Comparison of ENCODE assay signal across 21 mouse cellular contexts in the genomic region with DNA sequence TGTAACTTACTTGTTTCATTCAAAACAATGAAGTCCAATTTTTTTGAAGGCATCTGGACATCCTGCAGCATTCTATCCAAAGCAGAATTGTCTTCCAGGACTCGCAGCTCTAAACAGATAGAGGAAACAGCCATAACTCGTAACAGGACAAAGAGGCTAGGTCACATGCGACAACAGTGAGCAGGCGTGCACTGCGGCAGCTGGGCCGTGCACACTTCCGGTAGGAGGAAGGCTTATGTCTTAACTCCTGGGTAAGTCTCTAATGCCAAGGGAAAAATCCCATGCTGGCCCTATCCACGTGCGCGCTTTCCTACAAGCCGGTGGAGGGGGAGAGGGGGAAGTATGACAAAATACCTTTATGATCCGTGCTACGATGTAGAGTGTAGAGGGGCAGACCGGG. TPM values are rescaled to one million over a fixed set of nuclear protein-coding genes. Genes with fewer than 3 reads are reported as not detected.
DNase-seq lines count a peak whose midpoint lies in the region; ATAC-seq lines count a peak whose summit lies in the region.
"Had no signal": no experiment of that assay in that cellular context is flagged by ENCODE, and none has a peak within 500 bp of the region (broad histone marks: within the 10 kb centered on the region; RNA-seq: fewer than 3 reads in every experiment).

No protein-coding gene starts in this region.

- 0 out of 2 replicates have a peak, but pooled peaks have one; percentile 2 for ATAC-seq in forebrain, embryonic 16.5 days
- ATAC-seq in forebrain, embryonic 11.5 days (replicated peaks; ENCODE audit: low FRiP score): no peak
- peak; percentile 37; the same call in 1 of the 2 replicates for ATAC-seq in megakaryocyte-erythroid progenitor cell, adult 5-6 weeks (replicated peaks; ENCODE audit: low FRiP score, low TSS enrichment, poor library complexity, severe bottlenecking)
- no peak for ATAC-seq in activated CD4-positive, CD25-positive, alpha-beta regulatory T cell, adult 4 months
- ATAC-seq: hindbrain, postnatal 0 days had no signal

- H3K4me1 ChIP-seq in forebrain, embryonic 16.5 days (replicated peaks; ENCODE audit: control insufficient read depth, insufficient read depth, low read length): peaks cover 15% of the 10 kb centered on the region
- peaks cover 4% of the 10 kb centered on the region; the same call in 1 of the 2 replicates for H3K4me1 ChIP-seq in forebrain, embryonic 11.5 days (replicated peaks; ENCODE audit: control insufficient read depth, insufficient read depth, low read length)
- H3K4me1 ChIP-seq: embryonic facial prominence, embryonic 12.5 days; heart, embryonic 10.5 days had no signal

- 79% methylated on average over 14 of the region's 14 CpGs for WGBS in forebrain, embryonic 16.5 days
- 87% methylated on average over 14 of the region's 14 CpGs for WGBS in forebrain, embryonic 11.5 days

- no peak overlapping the region for H3K4me3 ChIP-seq in forebrain, embryonic 16.5 days (replicated peaks; ENCODE audit: low read length)
- H3K4me3 ChIP-seq in forebrain, embryonic 11.5 days (ENCODE audit: low read depth, low read length): no peak overlapping the region
- H3K4me3 ChIP-seq: embryonic facial prominence, embryonic 12.5 days; gastrocnemius, adult 2 months; heart, embryonic 10.5 days; hindbrain, embryonic 13.5 days had no signal

- DNase-seq in forebrain, embryonic 11.5 days (ENCODE audit: low spot score): no peak
- DNase-seq in retina, postnatal 1 day: peak; percentile 16
- no peak for DNase-seq in retina, embryonic 14.5 days (ENCODE audit: low spot score)
- DNase-seq in ZHBTc4 (ENCODE audit: low read depth, low spot score): peak; percentile 21
- DNase-seq: adrenal gland, postnatal 14 days; cerebellum, adult 11-12 months; cerebellum, adult 9-10 months; cerebellum, postnatal 25 days; forebrain, postnatal 0 days; gastrocnemius, adult 2 months; gastrocnemius, postnatal 25 days; heart, adult 18-20 months; heart, postnatal 10 days had no signal

- H3K27me3 ChIP-seq in forebrain, embryonic 16.5 days (replicated peaks; ENCODE audit: control insufficient read depth, insufficient read depth, low read length): no peaks in the 10 kb centered on the region
- H3K27me3 ChIP-seq in forebrain, embryonic 11.5 days (ENCODE audit: control insufficient read depth, insufficient read depth, low read length): no peaks in the 10 kb centered on the region
- H3K27me3 ChIP-seq: CH12.LX; embryonic facial prominence, embryonic 12.5 days; hindbrain, embryonic 13.5 days had no signal

- H3K9ac ChIP-seq in forebrain, embryonic 16.5 days (replicated peaks; ENCODE audit: low read depth, low read length): no peak overlapping the region
- H3K9ac ChIP-seq in forebrain, embryonic 11.5 days (ENCODE audit: low read length): no peak overlapping the region
- H3K9ac ChIP-seq: embryonic facial prominence, embryonic 12.5 days; forebrain, postnatal 0 days; hindbrain, embryonic 13.5 days had no signal

- no peak overlapping the region for H3K27ac ChIP-seq in forebrain, embryonic 16.5 days (ENCODE audit: low read length)
- H3K27ac ChIP-seq in forebrain, embryonic 11.5 days (ENCODE audit: low read depth, low read length): no peak overlapping the region
- H3K27ac ChIP-seq: embryonic facial prominence, embryonic 12.5 days; gastrocnemius, adult 2 months; heart, embryonic 10.5 days; hindbrain, embryonic 13.5 days; hindbrain, postnatal 0 days had no signal

- H3K9me3 ChIP-seq in forebrain, embryonic 16.5 days (ENCODE audit: control insufficient read depth, low read length): no peaks in the 10 kb centered on the region
- no peaks in the 10 kb centered on the region for H3K9me3 ChIP-seq in forebrain, embryonic 11.5 days (ENCODE audit: control insufficient read depth, low read length)
- H3K9me3 ChIP-seq: embryonic facial prominence, embryonic 12.5 days; heart, embryonic 10.5 days; hindbrain, embryonic 13.5 days had no signal

- H3K36me3 ChIP-seq in forebrain, embryonic 16.5 days (ENCODE audit: control insufficient read depth, insufficient read depth): no peaks in the 10 kb centered on the region
- no peaks in the 10 kb centered on the region for H3K36me3 ChIP-seq in forebrain, embryonic 11.5 days (ENCODE audit: control insufficient read depth, insufficient read depth, low read length)
- H3K36me3 ChIP-seq: embryonic facial prominence, embryonic 12.5 days; heart, embryonic 10.5 days; hindbrain, embryonic 13.5 days had no signal

- H3K4me2 ChIP-seq in forebrain, embryonic 16.5 days (ENCODE audit: low read length): no peak overlapping the region
- no peak overlapping the region for H3K4me2 ChIP-seq in forebrain, embryonic 11.5 days (ENCODE audit: low read depth, low read length, severe bottlenecking)
- H3K4me2 ChIP-seq: embryonic facial prominence, embryonic 12.5 days; hindbrain, embryonic 13.5 days had no signal

RNA-seq across cellular contexts. Expression of a gene that starts 55.4 kb away (rescaled TPM):
- polyA plus RNA-seq in forebrain, embryonic 16.5 days (2015; fragmentation: Nextera tagmentation; extraction: Ambion mirVana): 1.3 and 1.8 TPM in 2 replicates
- 0.57 and 0.69 TPM in 2 replicates for polyA plus RNA-seq in forebrain, embryonic 11.5 days (2014; fragmentation: Nextera tagmentation; extraction: Ambion mirVana)
- 7.2 and 9.5 TPM in 2 replicates for total RNA-seq in megakaryocyte-erythroid progenitor cell, adult 5-6 weeks (2014; fragmentation: Nextera tagmentation)
- total RNA-seq in megakaryocyte-erythroid progenitor cell, adult 5-6 weeks (2017): 14.4 and 15.5 TPM in 2 replicates
- 100 to 1,000 TPM in 1 of 2 experiments, 10 to 100 TPM in 1; 89.9 to 107 TPM for polyA plus RNA-seq in activated CD4-positive, CD25-positive, alpha-beta regulatory T cell, adult 4 months (2017; shearing (Covaris generic))

Comparison
In these comparisons a context has a peak if more than half of its experiments do, and no peak if none do; other contexts are left out.
1. ATAC-seq: peak in forebrain, embryonic 16.5 days (single experiment) and megakaryocyte-erythroid progenitor cell, adult 5-6 weeks (single experiment); none in forebrain, embryonic 11.5 days (single experiment) and activated CD4-positive, CD25-positive, alpha-beta regulatory T cell, adult 4 months (single experiment).
2. DNase-seq: peak in retina, postnatal 1 day (single experiment) and ZHBTc4 (single experiment); none in forebrain, embryonic 11.5 days (single experiment) and retina, embryonic 14.5 days (single experiment).
3. RNA of a gene that starts 55.4 kb away (polyA plus RNA-seq): 89.9 to 107 TPM in activated CD4-positive, CD25-positive, alpha-beta regulatory T cell, adult 4 months; 1.3 to 1.8 TPM in forebrain, embryonic 16.5 days and 0.57 to 0.69 TPM in forebrain, embryonic 11.5 days; every median in the first group is over 10 times any median in the second.